Mouse (Mus musculus) intestine, embryonic 14.5 days (tissue): Measurements from ENCODE around the gene Slamf8. TPM values are rescaled to one million over a fixed set of nuclear protein-coding genes. Genes with fewer than 3 reads are reported as not detected.
A peak's percentile ranks its signal among the peaks of the same experiment; 100 is the strongest.

ENCODE experiments used
- ATAC-seq: fragments of 200-750 bp; cut with Nextera tagmentation; replicated peaks from 2 replicates; pipeline ENCODE4 v1.8.0; 2017; ENCODE audit warnings: low read depth, moderate number of reproducible peaks, moderate TSS enrichment, moderate library complexity; ENCODE audit not compliant: low FRiP score, low TSS enrichment
- DNase-seq: peaks from one replicate; pipeline ENCODE4 v3.0.0-alpha.2; 2018; ENCODE audit warnings: low spot score
- H3K27ac ChIP-seq: fragments of 300-500 bp; sonication (generic); 2 replicates; pipeline ENCODE4 v1.5.1; 2014; ENCODE audit warnings: low read depth, mild to moderate bottlenecking, control low read depth
- H3K27me3 ChIP-seq: fragments of 300-500 bp; sonication (generic); replicated peaks from 2 replicates; pipeline ENCODE4 v1.6.1; 2014; ENCODE audit warnings: low read length, control low read depth; ENCODE audit not compliant: control insufficient read depth, insufficient read depth
- H3K36me3 ChIP-seq: fragments of 300-500 bp; sonication (generic); 2 replicates; pipeline ENCODE4 v1.6.1; 2014; ENCODE audit warnings: low read length, control low read depth; ENCODE audit not compliant: control insufficient read depth, insufficient read depth
- H3K4me1 ChIP-seq: fragments of 300-500 bp; sonication (generic); replicated peaks from 2 replicates; pipeline ENCODE4 v1.6.1; 2014; ENCODE audit warnings: low read length, control low read depth, mixed read lengths; ENCODE audit not compliant: control insufficient read depth, insufficient read depth
- H3K4me2 ChIP-seq: fragments of 300-500 bp; sonication (generic); 2 replicates; pipeline ENCODE4 v1.6.1; 2014; ENCODE audit warnings: low read length
- H3K4me3 ChIP-seq: fragments of 300-500 bp; sonication (generic); 2 replicates; pipeline ENCODE4 v1.5.1; 2014; ENCODE audit warnings: low read depth, low read length, control low read depth, mixed read lengths
- H3K9ac ChIP-seq: fragments of 300-500 bp; sonication (generic); 2 replicates; pipeline ENCODE4 v1.6.1; 2014; ENCODE audit warnings: mild to moderate bottlenecking, low read length
- H3K9me3 ChIP-seq: fragments of 300-500 bp; sonication (generic); 2 replicates; pipeline ENCODE4 v1.6.1; 2016; ENCODE audit warnings: low read length, control low read depth; ENCODE audit not compliant: control insufficient read depth
- WGBS: fragments of 180-500 bp; shearing (Covaris S2); extraction: QIAGEN DNeasy Blood & Tissue Kit; methylation state at CpG from one replicate; pipeline ENCODE4 v1.1.7; 2014; 5-methylcytosine and 5-hydroxymethylcytosine counted together
- polyA plus RNA-seq: library from polyadenylated mRNA; unstranded; fragments of >200 nt; fragmentation: Nextera tagmentation; extraction: Ambion mirVana; gene quantifications from 2 replicates; pipeline ENCODE4 v1.2.1, GENCODE M21; 2014

Slamf8 gene
- polyA plus RNA-seq, 1 experiment from 2014 or later = 0.28 TPM

DNA sequence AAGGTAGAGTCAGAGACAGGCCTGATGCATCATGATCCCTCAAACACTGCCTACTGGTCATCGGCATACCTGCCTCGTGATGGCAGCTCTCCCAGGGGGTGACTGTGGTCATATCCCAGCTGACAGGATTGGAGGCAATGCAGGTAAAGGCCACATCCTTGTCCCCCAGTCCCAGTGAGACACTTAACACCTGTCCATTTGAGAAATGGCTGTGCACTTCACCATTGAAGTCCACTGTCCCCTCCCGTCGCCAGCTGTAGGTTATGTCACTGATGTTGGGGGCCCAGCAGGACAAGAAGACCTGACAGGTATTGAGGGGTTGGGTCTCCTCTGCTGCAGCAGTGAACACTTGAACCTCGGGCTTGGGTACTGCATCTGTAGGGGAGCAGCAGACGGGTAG lies 6.1 kb downstream of the Slamf8 start:
- Histone ChIP-seq H3K27ac (no peak overlapping the region), H3K9ac (no peak overlapping the region), H3K4me3 (no peak overlapping the region), H3K4me2 (no peak overlapping the region), H3K4me1 (no peaks in the 10 kb centered on the region), H3K9me3 (no peaks in the 10 kb centered on the region), H3K27me3 (no peaks in the 10 kb centered on the region), H3K36me3 (no peaks in the 10 kb centered on the region)
- WGBS = 88% methylated on average over 6 of the region's 6 CpGs
- peak; percentile 40 for DNase-seq
- no peak for ATAC-seq

- no peaks in the 10 kb centered on the region for H3K4me1 ChIP-seq
- H3K27me3 ChIP-seq = no peaks in the 10 kb centered on the region
- 78% methylated on average over 8 of the region's 8 CpGs for WGBS
- no peaks in the 10 kb centered on the region for H3K36me3 ChIP-seq
- no peak overlapping the region for H3K4me2 ChIP-seq
- H3K9me3 ChIP-seq = no peaks in the 10 kb centered on the region
- no peak overlapping the region for H3K9ac ChIP-seq
- H3K4me3 ChIP-seq = no peak overlapping the region
- H3K27ac ChIP-seq = no peak overlapping the region
- DNase-seq (no peak), ATAC-seq (no peak)
These were observed 7.9 kb downstream of the Slamf8 start for GRCm38 (mm10) chr1:172582436-172582835.

DNA sequence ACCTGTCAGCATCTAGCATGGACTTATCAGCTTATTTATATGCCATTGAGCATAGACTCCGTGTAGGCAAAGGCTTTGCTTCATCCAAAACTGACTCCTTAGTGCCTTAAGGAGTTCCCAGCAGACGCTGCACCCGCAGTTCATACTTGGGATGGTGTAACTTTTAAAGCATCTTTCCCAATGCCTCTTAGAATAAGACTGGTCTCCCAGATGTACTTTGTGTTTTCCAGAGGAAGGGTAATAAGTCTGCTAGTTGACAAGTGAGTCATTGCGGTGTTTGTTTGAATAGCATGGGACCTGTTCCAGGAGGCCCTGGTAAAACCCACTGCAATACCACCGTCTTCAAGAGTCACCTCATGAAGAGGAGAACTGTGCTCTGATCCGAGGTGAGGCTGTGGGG lies 10.3 kb downstream of the Slamf8 start:
- Histone ChIP-seq H3K4me3 (no peak overlapping the region), H3K9me3 (no peaks in the 10 kb centered on the region), H3K36me3 (no peaks in the 10 kb centered on the region), H3K4me1 (no peaks in the 10 kb centered on the region), H3K27me3 (no peaks in the 10 kb centered on the region), H3K27ac (no peak overlapping the region), H3K4me2 (no peak overlapping the region), H3K9ac (no peak overlapping the region)
- ATAC-seq = no peak
- WGBS = 59% methylated on average over 6 of the region's 6 CpGs
- no peak for DNase-seq

DNA sequence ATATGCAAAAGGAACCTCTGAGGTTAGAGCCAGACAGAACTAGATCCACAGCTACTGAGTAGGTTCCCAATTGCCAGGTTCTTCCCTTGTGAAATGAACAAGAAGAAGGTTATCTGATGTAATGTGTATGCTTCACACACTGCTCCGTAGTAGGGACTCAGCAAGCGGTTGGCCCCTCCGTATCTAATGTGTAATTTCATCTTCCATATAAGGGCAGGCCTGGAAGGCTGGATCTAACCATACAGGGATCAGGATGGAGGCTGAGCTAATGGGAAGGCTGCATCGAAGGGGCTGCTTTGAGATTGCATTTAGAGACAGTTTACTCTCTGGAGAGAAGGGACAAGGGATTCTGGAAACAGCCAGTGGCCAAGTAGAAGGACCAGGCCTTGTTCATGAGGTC lies 22.6 kb downstream of the Slamf8 start:
- no peaks in the 10 kb centered on the region for H3K36me3 ChIP-seq
- ATAC-seq = no peak

GRCm38 (mm10) chr1:172566131-172566530 lies 24.2 kb downstream of the Slamf8 start:
- H3K9me3 ChIP-seq = no peaks in the 10 kb centered on the region
- no peak overlapping the region for H3K4me3 ChIP-seq
- DNase-seq = no peak
- no peak overlapping the region for H3K4me2 ChIP-seq
- H3K4me1 ChIP-seq = peaks cover 13% of the 10 kb centered on the region
- no peaks in the 10 kb centered on the region for H3K36me3 ChIP-seq
- 72% methylated on average over 3 of the region's 3 CpGs for WGBS
- no peak for ATAC-seq
- no peak overlapping the region for H3K9ac ChIP-seq
- H3K27me3 ChIP-seq = peaks cover 19% of the 10 kb centered on the region
- no peak overlapping the region for H3K27ac ChIP-seq

More for the DNA sequence above, 22.6 kb downstream of the Slamf8 start:
- H3K4me1 ChIP-seq = 0 out of 2 replicates have a peak, but pooled peaks cover 3% of the 10 kb centered on the region
- DNase-seq = no peak
- 31% methylated on average over 4 of the region's 4 CpGs for WGBS
- no peak overlapping the region for H3K4me2 ChIP-seq
- H3K4me3 ChIP-seq = no peak overlapping the region
- 0 out of 2 replicates have a peak, but pooled peaks cover 4% of the 10 kb centered on the region for H3K27me3 ChIP-seq
- no peak overlapping the region for H3K9ac ChIP-seq
- no peaks in the 10 kb centered on the region for H3K9me3 ChIP-seq
- H3K27ac ChIP-seq = no peak overlapping the region

- Histone ChIP-seq H3K9me3 (no peaks in the 10 kb centered on the region), H3K27ac (no peak overlapping the region), H3K4me1 (peaks cover 13% of the 10 kb centered on the region), H3K9ac (no peak overlapping the region; the same call in 1 of the 2 replicates), H3K27me3 (peaks cover 33% of the 10 kb centered on the region), H3K4me2 (peak overlapping the region; percentile 96), H3K36me3 (no peaks in the 10 kb centered on the region), H3K4me3 (peak overlapping the region; percentile 54)
- DNase-seq (no peak), ATAC-seq (peak; percentile 47; the same call in 1 of the 2 replicates)
- 1% methylated on average over 10 of the region's 10 CpGs for WGBS
These were observed 26.9 kb downstream of the Slamf8 start for GRCm38 (mm10) chr1:172563465-172563828.

- under 1% methylated on average over 57 of the region's 66 CpGs for WGBS
- Histone ChIP-seq H3K36me3 (no peaks in the 10 kb centered on the region), H3K9me3 (no peaks in the 10 kb centered on the region), H3K27me3 (peaks cover 33% of the 10 kb centered on the region), H3K9ac (peak overlapping the region; percentile 49), H3K4me2 (peak overlapping the region; percentile 96), H3K4me3 (peak overlapping the region; percentile 54), H3K4me1 (peaks cover 13% of the 10 kb centered on the region), H3K27ac (no peak overlapping the region)
- peak; percentile 92 for DNase-seq
- peak; percentile 90 for ATAC-seq
These were observed 27.5 kb downstream of the Slamf8 start for GRCm38 (mm10) chr1:172562641-172563464.

GRCm38 (mm10) chr1:172555638-172556037 lies 34.7 kb downstream of the Slamf8 start, which contains the start of gene Vsig8:
Vsig8 (plus strand) TSS chr1:172555938.
- no peaks in the 10 kb centered on the region for H3K9me3 ChIP-seq
- no peak for DNase-seq
- H3K36me3 ChIP-seq = no peaks in the 10 kb centered on the region
- peaks cover 8% of the 10 kb centered on the region for H3K27me3 ChIP-seq
- no peak within 1 kb of the TSS for H3K9ac ChIP-seq
- no peak within 1 kb of the TSS for H3K4me2 ChIP-seq
- 0 out of 2 replicates have a peak, but pooled peaks have one; percentile 35 for ATAC-seq
- H3K27ac ChIP-seq = no peak within 1 kb of the TSS
- peaks cover 3% of the 10 kb centered on the region for H3K4me1 ChIP-seq
- no peak within 1 kb of the TSS for H3K4me3 ChIP-seq
- 71% methylated on average over 11 of the region's 11 CpGs for WGBS

- DNase-seq (no peak), ATAC-seq (no peak)
- 56% methylated on average over 1 of the region's 1 CpGs for WGBS
- Histone ChIP-seq H3K27me3 (no peaks in the 10 kb centered on the region), H3K36me3 (no peaks in the 10 kb centered on the region), H3K27ac (no peak overlapping the region), H3K9ac (no peak overlapping the region), H3K4me1 (peaks cover 11% of the 10 kb centered on the region), H3K4me2 (no peak overlapping the region), H3K9me3 (no peaks in the 10 kb centered on the region), H3K4me3 (no peak overlapping the region)
These were observed 37.7 kb downstream of the Slamf8 start for GRCm38 (mm10) chr1:172552623-172553022.
